Mouse (Mus musculus) layer of hippocampus, postnatal 14 days (tissue): ENCODE data around the gene Gkap1. TPM values are rescaled to one million over a fixed set of nuclear protein-coding genes. Genes with fewer than 3 reads are reported as not detected.

Experiments used
- DNase-seq, 2 experiments: peaks; one replicate each; pipeline ENCODE4 v3.0.0; 2021 to 2022; ENCODE audit warnings: low spot score in 2 of 2, mixed read lengths in 1 of 2
- total RNA-seq, 2 experiments: library from RNA; stranded (reverse); gene quantifications; 2 replicates each; pipeline ENCODE4 v1.2.3; 2021

Gene Gkap1
- total RNA-seq, 2 experiments from 2014 or later = 21.4 to 22.3 TPM

DNA sequence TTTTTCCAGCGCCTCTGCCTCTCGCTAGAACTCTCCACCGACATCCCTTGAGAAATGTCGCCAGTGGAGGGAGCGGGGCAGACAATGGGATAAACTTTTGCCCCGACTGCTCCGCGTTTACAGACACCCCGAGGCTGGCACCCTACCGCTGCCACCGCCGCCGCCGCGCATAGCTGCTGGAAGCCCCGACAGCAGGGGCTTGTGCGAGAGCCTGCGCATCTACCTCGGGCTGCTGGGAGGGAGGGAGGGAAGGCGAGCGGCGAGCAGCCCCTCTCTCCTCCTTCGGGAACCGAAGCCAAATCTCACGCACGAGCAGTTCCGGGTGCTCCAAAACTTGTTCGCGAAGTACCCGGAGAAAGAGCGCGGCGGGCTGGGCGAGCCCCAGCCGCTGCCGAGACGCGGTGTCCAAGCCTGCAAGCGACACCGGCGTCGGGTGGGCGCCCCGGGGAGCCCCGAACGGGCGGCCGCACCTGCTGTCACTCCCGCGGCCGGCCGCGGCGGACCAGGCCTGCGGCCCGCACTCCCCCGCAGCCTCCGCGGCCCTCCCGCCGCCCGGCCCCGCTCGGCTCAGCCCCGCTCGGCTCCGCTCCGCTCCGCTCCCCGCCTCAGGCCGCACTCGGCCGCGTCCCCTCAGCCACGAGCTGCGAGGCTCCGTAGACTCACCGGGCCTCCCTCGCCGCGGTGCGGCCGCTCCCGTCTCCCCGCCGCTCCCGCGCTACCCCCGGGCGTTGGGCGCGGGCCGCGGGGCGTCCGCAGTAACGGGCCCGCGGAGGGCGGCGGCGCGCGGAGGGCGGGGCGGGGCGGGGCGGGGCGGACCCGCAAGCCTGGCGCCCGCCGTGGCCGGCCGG is 1.9 kb downstream of the Gkap1 start:
- DNase-seq = peak in 1 of 2 experiments; percentile 27

DNA sequence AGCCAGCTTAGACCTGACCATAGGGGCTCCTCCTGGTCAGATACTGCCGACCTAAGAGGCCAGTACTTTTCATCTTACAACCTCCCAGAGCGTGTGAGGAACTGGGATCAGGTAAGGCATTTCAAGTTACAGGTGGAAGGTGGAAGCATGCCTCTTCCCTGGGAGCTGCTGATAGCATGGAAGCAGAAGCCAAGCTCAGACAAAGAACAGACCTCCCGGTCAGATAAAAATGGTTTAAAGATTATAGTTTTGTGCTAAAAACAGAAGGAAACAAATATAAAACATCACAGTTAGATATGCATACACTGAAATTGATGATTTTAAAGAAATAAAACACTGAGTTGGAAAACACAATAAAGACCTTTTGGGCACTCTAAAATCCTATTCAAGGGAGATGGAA is 8.6 kb downstream of the Gkap1 start:
- no peak for DNase-seq

DNA sequence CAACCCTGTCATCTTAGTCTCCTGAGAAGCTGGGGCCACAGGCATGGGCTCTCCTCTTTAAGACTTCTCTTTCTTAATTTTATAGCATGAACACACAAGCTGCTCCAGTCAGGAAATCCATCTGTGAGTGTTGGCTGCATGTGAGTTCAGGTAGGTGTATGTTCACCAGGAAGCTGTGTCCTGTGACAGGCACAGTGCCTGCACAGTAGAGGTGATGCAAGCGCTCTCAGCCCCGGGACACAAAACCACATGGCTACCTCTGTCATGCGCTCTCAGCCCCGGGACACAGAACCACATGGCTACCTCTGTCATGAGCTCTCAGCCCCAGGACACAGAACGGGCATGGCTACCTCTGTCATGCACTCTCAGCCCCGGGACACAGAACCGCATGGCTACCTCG is 12.0 kb downstream of the Gkap1 start:
- no peak for DNase-seq

DNA sequence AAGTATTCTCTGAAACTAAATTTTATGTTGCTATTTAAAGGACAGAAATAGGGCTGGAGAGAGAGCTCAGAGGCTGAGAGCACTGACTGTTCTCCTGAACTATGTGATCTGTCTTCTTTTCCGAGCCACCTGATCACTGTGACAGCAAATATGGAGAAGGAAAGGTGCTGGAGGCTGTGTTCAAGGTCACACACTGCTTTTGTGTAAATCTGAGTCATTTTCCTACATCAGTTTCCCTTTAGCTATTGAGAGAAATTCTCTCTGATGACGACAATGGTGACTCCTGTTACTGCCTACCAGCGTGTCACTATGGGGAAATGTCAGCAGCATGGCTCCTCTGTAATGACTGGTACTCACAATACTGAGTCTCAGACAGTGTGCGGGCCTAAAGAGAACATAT is 13.8 kb downstream of the Gkap1 start:
- no peak for DNase-seq

DNA sequence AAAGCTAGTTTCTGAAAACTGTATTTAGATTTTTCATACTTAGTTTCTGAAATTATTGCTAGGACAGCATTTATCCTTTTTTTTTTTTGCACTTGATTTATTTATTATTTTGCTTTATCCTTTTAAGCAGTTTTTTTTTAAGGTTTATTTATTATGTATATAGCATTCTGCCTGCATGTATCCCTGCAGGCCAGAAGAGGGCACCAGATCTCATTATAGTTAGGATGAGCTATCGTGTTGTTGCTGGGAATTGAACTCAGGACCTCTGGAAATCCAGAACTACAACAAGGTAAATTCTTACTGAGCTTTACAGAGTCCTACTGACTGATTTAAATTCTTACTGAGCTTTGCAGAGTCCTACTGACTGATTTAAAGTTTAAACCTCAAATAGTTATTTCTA is 22.2 kb downstream of the Gkap1 start:
- DNase-seq = no peak

DNA sequence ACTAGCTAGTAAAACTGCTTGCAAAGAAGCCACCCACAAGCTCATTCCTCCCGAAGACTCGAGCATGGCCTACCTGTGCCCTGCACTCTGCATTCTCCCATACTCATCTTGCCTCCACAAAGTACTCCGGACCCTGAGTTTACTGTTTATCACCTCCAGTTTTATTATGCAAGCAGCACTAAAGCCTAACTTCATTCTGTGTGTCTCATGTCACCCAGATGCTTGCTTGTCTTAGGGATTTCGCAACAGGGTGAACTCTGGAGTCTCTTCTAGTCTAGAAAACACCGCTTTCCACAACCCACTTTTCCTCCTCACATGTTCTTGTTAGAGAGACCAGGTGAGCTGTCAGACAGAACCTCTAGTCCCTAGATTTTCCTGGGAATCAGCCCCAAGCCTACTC is 26.5 kb downstream of the Gkap1 start:
- no peak for DNase-seq

DNA sequence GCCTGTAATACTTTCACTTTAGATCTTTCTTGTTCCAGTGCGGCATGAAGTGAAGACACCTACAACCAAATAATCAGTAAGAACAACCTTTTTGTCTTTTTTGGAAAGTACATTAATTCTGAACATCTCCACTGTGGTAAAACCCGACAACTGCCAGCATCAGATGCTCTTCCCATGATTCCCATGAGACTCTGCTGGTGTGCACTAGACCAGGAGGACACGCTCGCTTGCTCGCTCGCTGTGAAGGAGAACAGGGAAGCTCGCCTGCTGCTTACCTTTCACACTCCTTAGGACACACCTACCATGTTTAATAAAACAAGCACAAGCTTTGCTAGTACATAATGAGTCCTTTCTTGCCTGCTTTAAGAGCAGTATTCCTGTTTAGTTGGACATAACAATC is 39.0 kb downstream of the Gkap1 start:
- DNase-seq = no peak

DNA sequence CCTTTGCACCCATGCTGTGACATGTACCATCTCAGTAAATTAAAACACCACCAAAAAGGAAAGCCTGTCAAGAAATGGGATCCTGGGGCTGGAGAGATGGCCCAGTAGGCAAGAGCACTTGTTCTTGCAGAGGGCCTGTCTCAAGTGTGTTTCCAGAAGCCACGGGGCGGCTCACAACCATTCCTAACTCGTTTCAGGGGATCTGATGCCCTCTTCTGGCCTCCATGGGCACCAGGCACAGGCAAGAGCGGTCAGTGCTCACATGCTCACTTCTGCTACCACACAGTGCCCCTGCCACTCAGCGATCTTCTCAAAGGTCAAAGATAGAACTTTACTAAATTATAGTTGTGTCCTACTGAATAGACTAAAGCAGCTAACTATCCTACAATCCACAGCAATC is 42.9 kb downstream of the Gkap1 start:
- peak; percentile 15 to 28 for DNase-seq

DNA sequence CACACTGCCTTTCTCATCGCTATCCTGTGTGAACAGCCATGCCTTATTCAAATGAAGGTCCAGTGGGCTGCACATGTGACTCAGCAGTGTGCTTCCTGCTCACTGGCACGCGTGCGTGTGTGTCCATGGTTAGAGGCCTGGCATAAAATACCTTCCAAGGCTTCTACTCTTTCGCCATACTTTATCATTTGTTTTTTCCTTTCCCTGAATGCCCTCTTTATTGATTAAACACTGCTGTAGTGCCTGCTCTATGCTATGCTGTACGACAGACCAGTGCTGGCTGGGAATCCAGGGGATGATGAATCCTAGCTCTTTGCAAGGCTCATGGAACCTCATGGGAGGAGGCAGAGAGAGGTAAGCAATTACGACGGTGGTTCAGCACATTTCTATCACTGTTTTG is 43.4 kb downstream of the Gkap1 start:
- no peak for DNase-seq

DNA sequence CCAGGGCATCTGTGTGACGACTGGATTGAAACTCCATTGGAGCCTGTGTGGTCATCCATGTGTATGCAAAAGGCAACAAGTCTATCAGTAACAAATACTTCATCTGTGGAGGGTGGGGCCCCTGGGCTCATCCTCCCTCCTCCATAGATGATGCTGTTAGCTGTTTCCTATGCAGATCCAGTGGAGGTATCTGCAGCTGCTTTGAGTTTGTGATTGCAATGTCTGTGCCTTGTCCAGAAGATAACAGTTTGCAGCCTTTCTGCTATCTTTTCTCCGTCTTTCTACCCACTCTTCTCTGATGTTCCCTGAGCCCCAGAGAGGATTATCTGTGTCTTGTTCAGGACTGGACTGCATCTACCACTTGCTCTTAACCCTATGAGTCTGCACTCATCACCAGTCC is 46.9 kb downstream of the Gkap1 start:
- DNase-seq = no peak

DNA sequence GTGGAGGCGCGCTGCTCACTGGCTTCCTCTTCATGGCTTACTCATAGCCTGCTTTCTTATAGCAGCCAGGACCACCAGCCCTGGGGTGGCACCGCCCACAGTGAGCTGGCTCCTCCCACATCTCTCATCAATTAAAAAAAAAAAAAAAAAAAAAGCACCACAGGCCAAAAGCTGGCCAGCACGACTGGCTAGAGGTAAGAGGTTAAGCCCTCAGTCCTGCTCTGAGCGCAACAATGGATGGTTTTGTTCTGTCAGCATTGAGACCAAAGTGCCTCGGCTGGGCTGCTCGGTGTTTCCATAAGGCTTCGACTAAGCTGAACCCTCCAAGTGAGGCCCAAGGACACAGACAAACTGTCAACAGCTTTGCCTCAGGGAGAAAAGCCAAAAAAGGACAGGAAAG is 49.8 kb downstream of the Gkap1 start:
- DNase-seq = no peak

DNA sequence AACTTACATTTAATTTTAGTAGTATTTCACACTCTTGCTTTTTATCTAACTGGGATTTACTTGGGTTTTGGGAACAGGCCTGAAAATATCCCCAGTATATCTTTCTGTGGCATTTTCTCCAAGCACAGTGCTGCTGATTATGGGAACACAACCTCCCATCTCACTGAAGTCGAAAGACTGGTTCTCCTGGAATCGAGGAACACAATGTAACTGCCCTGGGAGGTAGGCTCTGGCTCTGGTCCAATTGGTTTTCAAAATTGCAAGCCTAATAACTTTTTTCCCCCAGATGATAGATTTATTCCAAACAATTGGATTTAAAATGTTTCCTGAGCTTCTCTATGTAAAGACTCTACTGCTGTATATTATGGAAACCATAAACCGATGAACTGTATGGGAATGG is 55.3 kb downstream of the Gkap1 start:
- no peak for DNase-seq

DNA sequence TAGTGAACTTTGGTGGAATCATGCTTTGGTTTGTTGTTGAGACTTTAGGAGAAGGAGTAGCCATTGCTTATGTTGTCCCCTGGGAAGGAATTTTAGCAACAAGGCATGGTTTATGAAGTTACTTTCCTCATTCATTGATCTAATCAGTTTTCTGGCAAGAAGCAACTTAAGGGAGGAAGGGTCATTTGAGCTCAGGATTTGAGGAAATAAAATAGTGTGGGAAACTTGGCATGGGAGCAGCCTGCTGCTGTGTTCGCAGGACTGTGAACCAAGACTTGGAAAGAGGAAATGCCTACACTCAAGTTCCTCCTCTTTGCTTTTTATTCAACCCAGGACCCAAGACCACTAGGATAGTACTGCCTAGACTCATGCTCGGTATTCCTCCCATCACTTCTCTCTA is 58.0 kb downstream of the Gkap1 start:
- DNase-seq = no peak

DNA sequence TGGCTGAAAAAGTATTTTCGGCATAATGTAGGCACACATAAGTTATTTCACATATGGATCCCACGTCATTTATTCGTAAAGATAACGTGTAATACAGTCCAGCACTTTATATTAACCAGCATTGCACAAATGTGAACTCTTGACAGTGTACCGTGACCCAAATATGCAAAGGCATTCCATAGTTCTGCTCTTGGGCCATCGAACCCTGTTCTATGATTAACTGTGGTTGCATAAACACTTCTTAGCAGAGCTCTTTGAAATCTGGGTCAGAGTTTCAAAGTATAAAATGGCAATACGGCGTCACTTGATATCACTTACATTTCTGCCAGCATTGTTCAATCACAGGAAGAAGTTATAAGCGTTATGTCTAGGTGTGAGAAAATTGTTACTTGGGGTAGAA is 59.1 kb downstream of the Gkap1 start:
- no peak for DNase-seq

DNA sequence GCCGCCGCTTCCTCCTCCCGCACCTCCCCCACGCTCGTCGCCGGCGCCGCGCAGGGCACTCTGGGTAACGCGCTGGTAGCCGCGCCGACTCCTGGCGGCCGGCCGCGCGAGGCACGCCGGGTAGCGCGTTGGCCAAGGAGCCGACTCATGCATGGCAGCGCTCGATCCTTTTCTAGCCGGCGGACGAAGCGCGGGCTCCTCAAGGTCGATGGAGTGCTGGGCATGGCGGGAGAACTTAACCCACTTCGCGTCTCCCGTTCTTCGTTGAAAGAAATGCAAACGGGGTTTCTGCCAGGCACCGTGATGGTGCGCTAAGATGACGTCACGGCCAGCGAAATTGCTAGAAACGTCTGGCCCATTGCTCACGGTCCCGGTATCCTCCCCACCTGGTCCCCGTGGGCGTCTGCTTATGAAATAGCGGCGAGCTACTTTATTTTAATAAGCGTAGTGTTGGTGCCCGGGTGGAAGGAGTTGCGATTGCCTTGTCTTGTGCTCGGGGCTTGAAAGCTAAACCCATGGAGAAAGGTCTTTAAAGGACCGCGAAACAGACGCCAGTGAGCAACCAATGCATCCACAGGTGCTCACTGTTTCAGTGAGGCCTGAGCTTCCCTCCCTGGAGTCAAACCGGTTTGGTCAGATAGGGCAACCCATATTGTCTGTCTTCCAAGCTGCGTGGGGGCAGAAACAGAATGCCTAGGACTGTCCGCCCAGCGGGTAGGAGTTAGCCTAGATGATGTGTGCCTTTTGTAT is 59.7 kb downstream of the Gkap1 start, which contains the start of gene Ubqln1:
Ubqln1 (minus strand) TSS at position 62 of the 750 bp plus-strand sequence.
- DNase-seq = peak; percentile 91

DNA sequence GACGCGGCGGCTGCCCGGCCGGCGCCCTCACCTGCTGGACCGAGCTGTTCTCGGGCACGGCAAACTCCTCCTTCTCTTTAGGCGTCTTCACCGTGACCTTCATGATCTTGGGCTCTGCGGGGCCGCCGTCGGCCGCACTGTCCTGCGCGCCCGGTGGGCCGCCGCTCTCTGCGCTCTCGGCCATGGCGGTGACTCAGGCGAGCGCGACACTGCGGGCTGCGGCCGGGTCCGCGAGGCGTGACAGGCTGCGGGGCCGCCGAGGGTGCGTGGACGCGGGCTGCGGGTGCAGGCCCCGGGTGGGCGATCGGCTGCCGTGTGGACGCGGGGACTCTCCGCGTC is 60.3 kb downstream of the Gkap1 start:
- no peak for DNase-seq

DNA sequence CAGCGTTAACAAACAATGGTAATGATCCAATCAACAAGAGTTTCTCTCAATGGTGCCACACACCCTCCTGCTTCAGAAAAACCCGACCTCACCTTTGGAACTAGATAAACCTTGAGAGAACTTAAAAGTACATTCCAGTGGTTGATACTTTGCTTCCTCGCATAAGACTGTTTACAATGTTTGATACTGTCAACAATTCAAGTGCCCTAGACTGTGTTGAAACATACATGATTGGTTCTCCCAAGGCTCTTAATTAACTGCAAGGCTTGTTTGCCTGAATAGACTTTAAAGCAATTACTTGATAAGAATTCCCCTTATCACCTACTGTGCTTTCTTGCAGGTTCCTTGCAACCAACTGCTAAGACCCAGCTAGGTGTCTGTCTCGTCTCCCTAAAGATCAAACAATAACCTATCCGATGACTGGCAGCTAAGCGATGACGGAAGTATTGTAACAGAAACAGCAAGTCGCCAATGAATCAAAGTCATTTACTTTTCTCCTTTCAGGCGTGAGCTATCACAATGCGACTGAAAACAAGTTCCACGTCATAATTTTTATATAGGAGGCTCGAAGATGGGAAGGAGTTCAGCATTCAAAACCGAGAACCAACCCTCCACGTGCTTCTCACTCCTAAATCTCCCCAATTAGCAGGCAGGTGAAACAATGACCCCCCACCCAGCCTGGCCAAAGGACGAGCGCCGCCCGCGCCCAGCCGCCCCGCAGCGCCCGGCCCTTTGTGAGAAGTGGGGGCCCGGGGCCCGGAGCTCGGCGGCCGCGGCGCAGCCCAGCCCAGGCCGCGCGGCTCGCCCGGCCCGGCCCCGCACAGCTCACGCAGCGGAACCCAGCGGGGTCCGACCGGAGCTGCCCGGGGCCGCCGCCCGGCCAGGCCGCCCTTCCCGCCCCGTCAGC is 60.9 kb downstream of the Gkap1 start:
- DNase-seq = peak; percentile 13

DNA sequence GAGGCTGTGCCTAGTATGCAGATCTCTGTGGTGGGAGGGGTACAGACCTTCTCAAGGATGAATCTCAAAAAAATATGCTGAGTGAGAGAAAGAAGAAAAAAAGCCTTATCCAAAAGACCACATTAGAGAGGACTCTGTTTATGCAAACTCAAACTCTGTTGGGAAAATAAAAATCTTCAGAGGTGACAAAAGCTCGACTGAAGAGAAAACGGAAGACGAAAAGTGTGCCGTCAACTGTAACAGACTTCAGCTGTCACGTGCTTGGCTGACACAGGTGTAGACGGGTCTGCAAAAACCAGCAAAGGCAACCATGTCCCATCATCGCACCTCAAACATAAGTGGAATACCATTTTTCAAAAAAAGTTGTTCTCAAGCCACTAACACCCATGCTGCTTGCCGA is 61.7 kb downstream of the Gkap1 start:
- DNase-seq = no peak

DNA sequence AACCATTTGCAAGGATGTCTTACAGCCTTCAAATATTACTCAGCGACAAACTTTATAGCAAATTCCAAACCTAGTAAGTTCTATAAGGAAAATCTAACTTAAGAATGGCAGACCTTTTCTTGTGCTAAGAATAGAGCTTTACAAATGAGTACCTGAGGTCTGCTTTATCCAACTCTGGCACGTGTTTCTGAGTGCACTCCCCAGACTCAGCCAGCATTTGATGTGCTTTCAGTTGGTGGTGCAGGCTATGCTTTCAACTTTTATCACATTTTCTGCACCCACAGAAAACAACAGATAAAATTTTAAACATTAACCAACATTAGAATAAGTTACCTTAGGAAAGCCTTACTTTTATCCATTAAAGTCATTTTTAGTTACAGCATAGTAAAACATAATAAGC is 63.0 kb downstream of the Gkap1 start:
- no peak for DNase-seq

DNA sequence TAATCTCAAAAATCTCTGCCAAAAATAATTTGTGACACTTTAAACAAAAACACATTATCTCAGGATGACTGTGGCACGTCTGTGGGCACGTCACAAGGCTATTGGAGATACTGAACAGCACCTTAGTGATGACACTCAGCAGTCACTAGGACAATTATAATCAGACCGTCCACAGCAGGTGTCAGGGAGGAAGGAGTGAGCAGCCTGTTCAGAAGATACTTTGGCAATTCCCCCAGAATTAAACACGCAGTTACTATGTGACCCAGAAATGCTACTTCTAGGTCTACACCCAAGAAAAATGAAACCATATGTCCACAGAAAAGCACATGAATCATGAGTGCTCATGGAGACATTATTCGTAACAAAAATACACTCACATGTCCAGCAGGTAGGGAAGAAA is 65.1 kb downstream of the Gkap1 start:
- DNase-seq = peak in 1 of 2 experiments; percentile 26

DNA sequence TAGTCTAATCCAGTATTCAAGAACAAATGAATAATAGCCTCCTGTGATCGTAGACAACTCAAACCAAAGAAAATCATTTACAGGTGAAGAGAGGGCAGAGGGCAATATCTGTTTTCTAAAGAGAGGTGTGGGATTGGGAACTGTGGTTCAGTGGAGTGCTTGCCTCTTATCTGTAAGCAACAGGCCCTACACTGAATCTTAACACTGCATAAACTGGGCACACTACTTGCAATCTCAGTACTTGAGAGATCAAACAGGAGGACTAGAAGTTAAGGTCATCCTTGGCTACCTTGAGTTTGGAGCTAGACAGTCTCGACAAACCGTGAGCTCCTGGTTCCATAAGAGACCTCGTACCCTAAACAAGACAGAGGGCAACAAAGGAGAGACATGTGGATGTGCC is 69.4 kb downstream of the Gkap1 start:
- no peak for DNase-seq

DNA sequence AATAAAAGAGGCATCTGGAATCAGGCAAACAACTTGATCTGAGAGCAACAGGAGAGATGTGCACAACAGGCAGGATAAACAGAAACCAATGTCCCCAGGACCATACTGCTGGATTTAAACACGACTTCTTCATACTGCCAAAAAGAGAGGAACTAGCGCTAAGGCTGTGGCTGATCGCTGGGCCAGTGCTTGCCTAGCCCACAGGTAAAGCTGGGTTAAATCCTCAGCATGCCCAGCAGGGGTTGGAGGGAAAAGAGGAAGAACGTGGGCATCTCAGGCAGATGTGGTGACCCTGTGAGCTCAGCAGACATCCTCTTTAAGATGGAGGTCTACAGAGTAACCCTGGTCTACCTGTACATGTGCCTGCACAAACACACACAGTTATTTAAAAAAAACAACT is 70.5 kb downstream of the Gkap1 start:
- DNase-seq = no peak
